Mouse (Mus musculus): ENCODE data around the gene Dnmt3b. TPM values are rescaled to one million over a fixed set of nuclear protein-coding genes. Genes with fewer than 3 reads are reported as not detected.
A peak's percentile ranks its signal among the peaks of the same experiment; 100 is the strongest.

Dnmt3b gene
- polyA plus RNA-seq (2016; fragmentation: Nextera tagmentation; extraction: Ambion mirVana) = 15.7 and 17.0 TPM in 2 replicates

GRCm38 (mm10) chr2:153649298-153650013 is at the start of gene Dnmt3b:
Dnmt3b (plus strand) TSS chr2:153649450.
- peak within 1 kb of the TSS; percentile 97 for H3K4me2 ChIP-seq
- peaks cover 18% of the 10 kb centered on the region for H3K4me1 ChIP-seq (replicated peaks)
- H3K4me3 ChIP-seq (replicated peaks) = peak within 1 kb of the TSS; percentile 80
- no peaks in the 10 kb centered on the region; the same call in 1 of the 2 replicates for H3K27me3 ChIP-seq
- peak; percentile 78 for ATAC-seq (ENCODE audit: insufficient number of reproducible peaks, insufficient read depth, low FRiP score, low TSS enrichment, low read depth)
- H3K27ac ChIP-seq = peak within 1 kb of the TSS; percentile 78; the same call in 1 of the 2 replicates
- under 1% methylated on average over 86 of the region's 93 CpGs for WGBS
- no peaks in the 10 kb centered on the region for H3K9me3 ChIP-seq
- H3K36me3 ChIP-seq = no peaks in the 10 kb centered on the region
- H3K9ac ChIP-seq (replicated peaks) = peak within 1 kb of the TSS; percentile 86

- Histone ChIP-seq H3K4me1 (replicated peaks) (peaks cover 10% of the 10 kb centered on the region; the same call in 1 of the 2 replicates), H3K4me3 (replicated peaks) (no peak overlapping the region), H3K4me2 (no peak overlapping the region), H3K9ac (replicated peaks) (no peak overlapping the region), H3K36me3 (no peaks in the 10 kb centered on the region), H3K9me3 (no peaks in the 10 kb centered on the region), H3K27me3 (no peaks in the 10 kb centered on the region), H3K27ac (no peak overlapping the region)
- ATAC-seq (ENCODE audit: insufficient number of reproducible peaks, insufficient read depth, low FRiP score, low TSS enrichment, low read depth) = 0 out of 2 replicates have a peak, but pooled peaks have one; percentile 44
- 61% methylated on average over 6 of the region's 6 CpGs for WGBS
These were observed 49.1 kb upstream of the Dnmt3b start for GRCm38 (mm10) chr2:153600021-153600666.

DNA sequence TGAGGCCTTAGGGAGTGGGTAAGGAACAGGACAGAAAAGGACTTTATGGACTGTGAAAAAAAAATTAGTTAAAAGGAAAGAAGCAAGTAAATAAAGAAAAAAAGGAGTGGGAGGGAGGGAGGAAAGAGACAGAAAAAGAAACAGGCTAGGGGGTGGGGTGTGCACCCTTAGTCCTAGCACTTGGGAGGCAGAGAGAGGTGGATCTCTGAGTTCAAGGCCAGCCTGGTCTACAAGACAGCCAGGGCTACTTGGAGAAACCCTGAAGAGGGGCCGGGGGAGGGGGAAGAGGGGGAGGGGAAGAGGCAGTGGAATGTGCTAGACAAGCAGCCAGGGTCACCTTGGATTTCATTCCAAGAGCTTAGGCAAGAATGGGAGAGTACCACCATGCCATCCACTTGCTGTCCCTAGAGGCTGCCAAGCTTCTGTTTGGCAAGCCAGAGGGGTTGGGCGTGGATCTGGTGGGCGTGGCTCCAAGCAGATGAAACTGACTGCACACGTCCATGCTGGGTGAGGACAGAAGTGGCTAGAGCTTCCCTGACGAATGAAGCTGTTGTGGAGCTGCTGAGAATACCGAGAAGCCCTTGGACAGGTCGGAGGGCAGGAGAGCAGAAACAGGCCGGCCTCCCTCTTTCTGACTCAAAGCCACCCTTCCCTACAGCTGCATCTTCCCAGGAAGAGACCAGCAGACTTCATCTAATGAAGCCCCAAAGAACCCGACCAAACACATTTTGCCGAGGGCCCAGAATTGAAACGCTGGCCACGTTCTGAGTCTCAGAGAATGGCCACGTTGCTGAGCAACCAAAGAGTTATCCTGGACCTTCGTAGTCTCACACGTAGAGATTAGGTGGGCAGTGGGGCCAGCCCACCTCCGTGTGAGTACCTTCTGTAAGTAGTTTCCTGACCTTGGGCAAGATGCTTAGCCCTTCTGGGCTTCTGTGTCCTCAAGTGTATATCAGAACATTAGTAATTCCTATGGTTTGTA is 48.3 kb upstream of the Dnmt3b start:
- Histone ChIP-seq H3K36me3 (no peaks in the 10 kb centered on the region), H3K9me3 (no peaks in the 10 kb centered on the region), H3K4me2 (no peak overlapping the region), H3K27ac (no peak overlapping the region), H3K27me3 (no peaks in the 10 kb centered on the region), H3K4me3 (replicated peaks) (no peak overlapping the region), H3K4me1 (replicated peaks) (peaks cover 10% of the 10 kb centered on the region; the same call in 1 of the 2 replicates), H3K9ac (replicated peaks) (no peak overlapping the region)
- ATAC-seq (ENCODE audit: insufficient number of reproducible peaks, insufficient read depth, low FRiP score, low TSS enrichment, low read depth) = no peak
- WGBS = 59% methylated on average over 16 of the region's 16 CpGs

GRCm38 (mm10) chr2:153603724-153604123 is 45.5 kb upstream of the Dnmt3b start:
- H3K4me1 ChIP-seq (replicated peaks) = peaks cover 10% of the 10 kb centered on the region; the same call in 1 of the 2 replicates
- H3K36me3 ChIP-seq = no peaks in the 10 kb centered on the region
- no peaks in the 10 kb centered on the region for H3K9me3 ChIP-seq
- no peak for ATAC-seq (ENCODE audit: insufficient number of reproducible peaks, insufficient read depth, low FRiP score, low TSS enrichment, low read depth)
- H3K27me3 ChIP-seq = no peaks in the 10 kb centered on the region
- WGBS = 36% methylated on average over 4 of the region's 4 CpGs
- no peak overlapping the region for H3K4me2 ChIP-seq
- no peak overlapping the region for H3K4me3 ChIP-seq (replicated peaks)
- H3K9ac ChIP-seq (replicated peaks) = no peak overlapping the region
- H3K27ac ChIP-seq = no peak overlapping the region

DNA sequence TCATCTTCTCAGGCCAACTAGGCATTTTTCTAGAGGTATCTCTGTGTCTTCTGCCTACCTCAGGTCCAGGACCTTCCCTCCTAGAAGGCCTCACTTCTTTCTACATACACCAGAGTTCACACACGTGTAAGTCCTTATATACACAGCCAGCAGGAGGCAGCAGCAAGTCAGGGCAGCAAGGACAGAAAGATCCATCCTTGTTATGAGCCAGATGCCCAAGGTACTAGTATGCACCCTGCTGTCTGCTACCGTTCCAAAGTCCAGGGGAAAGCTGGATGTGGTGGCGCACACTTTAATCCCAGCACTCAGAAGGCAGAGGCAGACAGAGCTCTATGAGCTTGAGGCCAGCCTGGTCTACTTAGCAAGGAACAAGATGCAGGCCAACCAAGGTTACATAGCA is 42.8 kb upstream of the Dnmt3b start:
- WGBS = 75% methylated on average over 3 of the region's 3 CpGs
- H3K27ac ChIP-seq = no peak overlapping the region
- no peaks in the 10 kb centered on the region for H3K9me3 ChIP-seq
- H3K4me1 ChIP-seq (replicated peaks) = peaks cover 18% of the 10 kb centered on the region
- no peak overlapping the region for H3K9ac ChIP-seq (replicated peaks)
- H3K4me2 ChIP-seq = no peak overlapping the region
- no peaks in the 10 kb centered on the region for H3K36me3 ChIP-seq
- H3K4me3 ChIP-seq (replicated peaks) = no peak overlapping the region
- H3K27me3 ChIP-seq = no peaks in the 10 kb centered on the region
- ATAC-seq (ENCODE audit: insufficient number of reproducible peaks, insufficient read depth, low FRiP score, low TSS enrichment, low read depth) = no peak

DNA sequence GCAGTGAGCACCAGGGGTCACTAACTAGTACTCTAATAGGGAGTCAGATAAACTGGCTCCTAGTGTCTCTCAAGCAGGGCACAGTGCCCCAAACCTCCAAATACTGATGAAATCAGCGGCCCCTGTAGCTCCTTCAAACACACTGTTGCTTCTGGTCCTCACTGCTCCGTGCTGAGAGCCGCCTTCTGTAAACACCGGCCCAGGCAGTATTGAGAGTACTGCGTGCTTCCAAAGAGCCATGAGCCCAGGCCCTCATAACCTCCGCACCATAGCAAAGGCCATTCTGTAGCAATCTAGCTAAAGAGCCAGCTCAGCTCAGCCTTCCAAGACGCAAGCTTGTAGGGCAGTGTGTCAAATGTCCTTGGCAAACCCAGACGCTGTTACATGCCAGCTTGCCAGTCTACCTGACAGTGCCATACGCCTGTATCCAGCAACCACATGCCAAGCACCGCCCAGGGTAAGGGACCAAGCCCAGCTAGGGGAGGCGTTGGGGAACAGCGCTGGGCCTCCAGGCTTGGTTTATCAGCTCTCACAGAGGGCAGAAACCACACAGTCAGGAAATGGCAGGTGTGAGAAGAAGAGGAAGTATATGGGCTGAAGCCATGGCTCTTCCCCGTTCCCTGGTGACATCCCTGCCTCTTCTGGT is 41.3 kb upstream of the Dnmt3b start:
- no peak overlapping the region for H3K9ac ChIP-seq (replicated peaks)
- H3K4me3 ChIP-seq (replicated peaks) = no peak overlapping the region
- no peaks in the 10 kb centered on the region for H3K9me3 ChIP-seq
- H3K4me1 ChIP-seq (replicated peaks) = peaks cover 25% of the 10 kb centered on the region
- no peak overlapping the region for H3K27ac ChIP-seq
- WGBS = 86% methylated on average over 13 of the region's 13 CpGs
- no peaks in the 10 kb centered on the region for H3K36me3 ChIP-seq
- no peaks in the 10 kb centered on the region for H3K27me3 ChIP-seq
- ATAC-seq (ENCODE audit: insufficient number of reproducible peaks, insufficient read depth, low FRiP score, low TSS enrichment, low read depth) = no peak
- no peak overlapping the region for H3K4me2 ChIP-seq

DNA sequence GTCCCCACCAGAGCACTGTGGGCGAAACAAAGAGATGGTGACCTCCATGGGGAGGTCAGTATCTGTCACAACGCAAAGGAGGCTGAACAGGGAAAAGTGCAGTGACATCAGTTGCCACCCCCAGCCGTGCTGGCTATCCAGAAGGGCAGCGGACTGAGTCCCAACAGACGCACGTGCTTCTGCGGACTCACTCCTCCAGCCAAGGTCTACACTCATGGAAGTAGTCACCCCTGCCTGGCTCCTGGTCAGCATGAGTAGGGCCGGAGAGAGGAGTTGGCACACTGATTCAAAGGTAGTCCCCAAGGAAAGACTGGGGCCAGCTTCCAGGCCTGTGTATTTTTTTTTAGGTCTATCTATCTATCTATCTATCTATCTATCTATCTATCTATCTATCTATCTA is 40.2 kb upstream of the Dnmt3b start:
- H3K4me1 ChIP-seq (replicated peaks) = peaks cover 26% of the 10 kb centered on the region
- no peak overlapping the region for H3K4me3 ChIP-seq (replicated peaks)
- H3K27me3 ChIP-seq = no peaks in the 10 kb centered on the region
- no peak for ATAC-seq (ENCODE audit: insufficient number of reproducible peaks, insufficient read depth, low FRiP score, low TSS enrichment, low read depth)
- H3K9ac ChIP-seq (replicated peaks) = no peak overlapping the region
- 85% methylated on average over 8 of the region's 8 CpGs for WGBS
- no peak overlapping the region for H3K27ac ChIP-seq
- no peaks in the 10 kb centered on the region for H3K36me3 ChIP-seq
- H3K4me2 ChIP-seq = no peak overlapping the region
- H3K9me3 ChIP-seq = no peaks in the 10 kb centered on the region

- no peak overlapping the region for H3K4me2 ChIP-seq
- H3K4me3 ChIP-seq (replicated peaks) = no peak overlapping the region
- WGBS = 12% methylated on average over 9 of the region's 9 CpGs
- H3K27ac ChIP-seq = no peak overlapping the region
- H3K9ac ChIP-seq (replicated peaks) = no peak overlapping the region
- no peaks in the 10 kb centered on the region for H3K9me3 ChIP-seq
- H3K27me3 ChIP-seq = no peaks in the 10 kb centered on the region
- peaks cover 26% of the 10 kb centered on the region for H3K4me1 ChIP-seq (replicated peaks)
- H3K36me3 ChIP-seq = no peaks in the 10 kb centered on the region
- peak; percentile 76; the same call in 1 of the 2 replicates for ATAC-seq (ENCODE audit: insufficient number of reproducible peaks, insufficient read depth, low FRiP score, low TSS enrichment, low read depth)
These were observed 39.7 kb upstream of the Dnmt3b start for GRCm38 (mm10) chr2:153609548-153609947.

DNA sequence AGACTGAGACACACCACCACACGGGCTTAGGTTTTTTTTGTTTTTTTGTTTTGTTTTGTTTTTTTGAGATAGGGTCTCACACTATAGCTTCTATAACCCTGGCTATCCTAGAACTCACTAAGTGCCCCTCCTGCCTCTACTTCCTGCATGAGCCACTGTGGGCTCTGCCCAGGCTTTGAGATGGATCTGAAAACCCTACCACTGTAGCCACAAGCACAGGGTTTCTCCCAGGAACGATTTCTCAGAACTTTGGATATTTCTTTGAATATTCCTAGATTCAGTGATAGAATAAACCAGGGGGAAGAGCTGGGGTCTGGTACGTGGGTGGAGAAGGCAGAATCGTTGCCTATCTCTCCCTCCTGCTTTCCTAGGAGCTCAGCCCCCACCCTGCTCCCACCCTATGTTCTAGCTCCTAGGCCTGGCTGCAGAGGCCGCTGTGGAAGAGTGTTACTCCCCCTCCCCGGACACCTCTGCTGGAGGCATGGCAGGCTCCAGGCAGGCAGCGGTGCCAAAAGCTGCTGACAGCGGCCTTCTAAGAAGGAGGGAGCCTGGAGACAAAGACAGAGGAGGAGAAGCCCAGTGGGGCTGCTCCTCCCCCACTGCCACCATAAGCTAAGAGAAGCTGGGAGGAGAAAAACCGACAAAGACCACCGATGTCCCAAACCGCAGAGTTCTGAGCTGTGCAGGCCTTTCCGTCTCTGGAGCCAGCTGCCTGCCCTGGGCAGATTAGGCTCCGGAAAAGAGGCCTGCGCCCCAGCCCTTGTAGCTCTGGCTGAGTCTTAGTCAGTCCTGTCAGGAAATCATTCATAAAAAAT is 38.6 kb upstream of the Dnmt3b start:
- H3K9ac ChIP-seq (replicated peaks) = peak overlapping the region; percentile 48; the same call in 1 of the 2 replicates
- peak overlapping the region; percentile 87 for H3K27ac ChIP-seq
- H3K4me1 ChIP-seq (replicated peaks) = peaks cover 26% of the 10 kb centered on the region
- no peak overlapping the region for H3K4me2 ChIP-seq
- H3K27me3 ChIP-seq = no peaks in the 10 kb centered on the region
- WGBS = 20% methylated on average over 14 of the region's 14 CpGs
- no peaks in the 10 kb centered on the region for H3K36me3 ChIP-seq
- no peaks in the 10 kb centered on the region for H3K9me3 ChIP-seq
- H3K4me3 ChIP-seq (replicated peaks) = no peak overlapping the region
- ATAC-seq (ENCODE audit: insufficient number of reproducible peaks, insufficient read depth, low FRiP score, low TSS enrichment, low read depth) = peak; percentile 43; the same call in 1 of the 2 replicates

- ATAC-seq (ENCODE audit: insufficient number of reproducible peaks, insufficient read depth, low FRiP score, low TSS enrichment, low read depth) = no peak
- H3K36me3 ChIP-seq = no peaks in the 10 kb centered on the region
- WGBS = 64% methylated on average over 7 of the region's 7 CpGs
- no peak overlapping the region for H3K4me3 ChIP-seq (replicated peaks)
- peaks cover 26% of the 10 kb centered on the region for H3K4me1 ChIP-seq (replicated peaks)
- H3K9ac ChIP-seq (replicated peaks) = 0 out of 2 replicates have a peak overlapping the region, but pooled peaks have one; percentile 48
- no peaks in the 10 kb centered on the region for H3K27me3 ChIP-seq
- peak overlapping the region; percentile 87 for H3K27ac ChIP-seq
- no peak overlapping the region for H3K4me2 ChIP-seq
- H3K9me3 ChIP-seq = no peaks in the 10 kb centered on the region
These were observed 38.0 kb upstream of the Dnmt3b start for GRCm38 (mm10) chr2:153611241-153611630.
